Mouse (Mus musculus): Measurements from ENCODE around the gene Mgat5.

The Mgat5 gene

GRCm38 (mm10) chr1:127459576-127459975 lies 254.8 kb downstream of the Mgat5 start:
- CTCF ChIA-PET: interaction anchor here (0.6 to 1.6 kb wide), 18 partner anchors 10 to 466 kb away, joined by 3 to 9 read pairs (median 4); partner anchors contain the start of gene Mgat5 (in 2 of the 4)

GRCm38 (mm10) chr1:127461017-127461416 lies 256.2 kb downstream of the Mgat5 start:
- CTCF ChIA-PET: interaction anchor here in 1 of 4 experiments (0.5 kb wide), 1 partner anchor 757 kb away, joined by 5 read pairs; no protein-coding TSS in a partner anchor
- POLR2A ChIA-PET: interaction anchor here in 1 of 4 experiments (0.5 kb wide), 1 partner anchor 529 kb away, joined by 4 read pairs; no protein-coding TSS in a partner anchor

More at GRCm38 (mm10) chr1:127459576-127459975, 254.8 kb downstream of the Mgat5 start:
- POLR2A ChIA-PET: interaction anchor here in 1 of 4 experiments (0.8 kb wide), 1 partner anchor 39 kb away, joined by 3 read pairs; no protein-coding TSS in a partner anchor

GRCm38 (mm10) chr1:127464041-127464440 lies 259.2 kb downstream of the Mgat5 start:
- POLR2A ChIA-PET: interaction anchor here in 1 of 4 experiments (0.7 kb wide), 1 partner anchor 222 kb away, joined by 3 read pairs; no protein-coding TSS in a partner anchor

GRCm38 (mm10) chr1:127465292-127465691 lies 260.5 kb downstream of the Mgat5 start:
- ChIA-PET CTCF (no interaction called here), POLR2A (no interaction called here)

More at GRCm38 (mm10) chr1:127464041-127464440, 259.2 kb downstream of the Mgat5 start:
- CTCF ChIA-PET: interaction anchor here in 1 of 4 experiments (0.6 kb wide), 1 partner anchor 20 kb away, joined by 4 read pairs; no protein-coding TSS in a partner anchor

DNA sequence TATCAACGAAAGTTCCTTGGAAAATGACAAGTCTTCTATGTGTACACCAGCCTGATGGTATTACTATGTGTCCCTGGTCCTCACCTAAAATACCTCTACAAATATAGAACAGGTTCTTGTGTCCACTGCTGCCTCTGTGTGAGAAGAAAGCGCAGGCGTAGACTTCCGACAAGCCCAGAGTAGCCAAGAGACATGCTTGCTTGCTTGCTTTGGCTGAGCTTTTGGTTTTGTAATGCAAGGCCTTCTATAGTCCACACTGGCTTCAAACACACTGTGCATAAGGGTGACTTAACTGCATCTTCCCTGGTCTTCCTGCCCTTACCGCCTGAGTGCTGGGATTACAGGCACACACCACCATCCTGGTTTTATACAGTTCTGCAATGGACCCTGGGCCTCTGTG lies 262.4 kb downstream of the Mgat5 start:
- CTCF ChIA-PET: interaction anchor here in 1 of 4 experiments (0.6 kb wide), 1 partner anchor 19 kb away, joined by 3 read pairs; no protein-coding TSS in a partner anchor
- POLR2A ChIA-PET: no interaction called here

DNA sequence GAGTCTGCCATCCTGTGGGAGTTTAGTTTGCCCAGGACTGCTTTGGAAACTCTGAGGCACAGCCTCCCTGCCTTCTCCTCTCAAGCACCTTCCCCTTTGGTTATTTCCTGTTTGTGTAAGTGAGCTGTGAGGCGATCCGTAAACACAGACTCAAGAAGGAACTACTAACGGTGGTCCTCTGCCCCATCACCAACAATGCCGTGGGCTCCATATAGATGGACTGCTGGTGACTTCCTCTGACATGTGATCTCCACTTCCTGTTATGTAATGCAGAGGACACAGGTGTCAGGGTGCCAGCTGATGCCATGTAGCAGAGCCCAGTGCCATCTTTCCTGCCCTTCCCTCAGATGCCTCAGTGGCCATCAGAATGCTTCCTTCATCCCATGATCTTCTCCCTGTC lies 265.4 kb downstream of the Mgat5 start:
- ChIA-PET POLR2A (interaction anchor here in 1 of 4 experiments (0.6 kb wide), 1 partner anchor 275 kb away, joined by 3 read pairs; no protein-coding TSS in a partner anchor), CTCF (no interaction called here)

GRCm38 (mm10) chr1:127475756-127476155 lies 270.9 kb downstream of the Mgat5 start:
- ChIA-PET CTCF (interaction anchor here in 1 of 4 experiments (1.3 kb wide), 1 partner anchor 9 kb away, joined by 3 read pairs; no protein-coding TSS in a partner anchor), POLR2A (interaction anchor here in 1 of 4 experiments (1.1 kb wide), 1 partner anchor 9 kb away, joined by 3 read pairs; no protein-coding TSS in a partner anchor)

DNA sequence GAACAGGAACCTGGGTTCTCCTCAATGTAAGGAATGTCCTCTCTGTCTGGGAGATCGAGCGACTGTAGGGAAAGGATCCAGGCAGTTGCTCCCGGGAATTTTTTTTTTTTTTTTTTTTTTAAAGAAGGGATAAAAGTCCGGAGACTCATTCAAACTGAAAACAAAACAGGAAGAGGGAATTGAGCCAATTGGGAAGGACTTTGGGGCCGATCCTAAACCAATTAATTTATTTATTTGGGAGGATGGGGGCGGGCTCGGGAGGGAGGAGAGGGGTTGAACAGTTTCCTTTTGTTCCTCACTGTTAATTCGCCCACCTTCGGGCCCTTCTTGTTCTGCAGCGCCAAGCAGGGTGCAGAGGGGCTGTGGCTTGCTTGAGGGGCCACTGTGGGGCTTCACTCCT lies 278.1 kb downstream of the Mgat5 start:
- ChIA-PET POLR2A (interaction anchor here in 2 of 4 experiments (0.6 to 0.7 kb wide), 2 partner anchors 44 to 793 kb away, joined by 4 to 6 read pairs; no protein-coding TSS in a partner anchor), CTCF (no interaction called here)

DNA sequence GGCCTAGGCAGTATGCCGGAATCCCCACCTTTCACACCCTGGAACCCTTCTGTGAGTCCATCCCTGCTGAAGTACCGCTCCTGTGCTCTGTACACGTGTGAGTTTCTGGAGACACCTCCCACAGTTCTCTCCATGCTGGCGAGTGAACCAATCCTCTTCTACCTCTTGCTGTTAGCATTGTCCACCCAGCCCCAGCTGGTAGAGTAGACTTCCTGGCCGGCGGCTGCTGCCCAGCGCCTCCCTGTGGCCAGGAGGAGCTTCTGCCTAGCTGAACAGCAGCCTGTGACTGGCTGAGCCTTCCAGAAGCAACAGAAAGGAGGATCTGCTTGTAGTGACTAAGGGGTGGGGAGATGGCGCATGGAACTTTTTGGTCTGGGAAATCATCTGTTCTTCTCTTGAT lies 279.4 kb downstream of the Mgat5 start:
- POLR2A ChIA-PET: interaction anchor here in 3 of 4 experiments (0.6 to 1.5 kb wide), 8 partner anchors 8 to 673 kb away, joined by 3 to 5 read pairs (median 3); partner anchors contain the start of genes Ccnt2 (in 1 of the 3) and Mgat5 (in 1 of the 3)
- CTCF ChIA-PET: interaction anchor here (0.5 to 2.8 kb wide), 17 partner anchors 8 to 531 kb away, joined by 3 to 7 read pairs (median 3); no protein-coding TSS in a partner anchor

- ChIA-PET CTCF (interaction anchor here (0.5 to 2.8 kb wide), 20 partner anchors 9 to 1803 kb away, joined by 3 to 10 read pairs (median 3); no protein-coding TSS in a partner anchor), POLR2A (interaction anchor here in 3 of 4 experiments (0.6 to 1.5 kb wide), 8 partner anchors 9 to 289 kb away, joined by 3 to 5 read pairs (median 3); partner anchors contain the start of genes Ccnt2 (in 1 of the 3) and Mgat5 (in 1 of the 3))
These were observed 280.0 kb downstream of the Mgat5 start for GRCm38 (mm10) chr1:127484826-127485225.

GRCm38 (mm10) chr1:127487161-127487560 lies 282.3 kb downstream of the Mgat5 start:
- POLR2A ChIA-PET: no interaction called here
- CTCF ChIA-PET: interaction anchor here in 2 of 4 experiments (0.8 to 1.2 kb wide), 2 partner anchors 13 to 250 kb away, joined by 3 to 4 read pairs; no protein-coding TSS in a partner anchor

DNA sequence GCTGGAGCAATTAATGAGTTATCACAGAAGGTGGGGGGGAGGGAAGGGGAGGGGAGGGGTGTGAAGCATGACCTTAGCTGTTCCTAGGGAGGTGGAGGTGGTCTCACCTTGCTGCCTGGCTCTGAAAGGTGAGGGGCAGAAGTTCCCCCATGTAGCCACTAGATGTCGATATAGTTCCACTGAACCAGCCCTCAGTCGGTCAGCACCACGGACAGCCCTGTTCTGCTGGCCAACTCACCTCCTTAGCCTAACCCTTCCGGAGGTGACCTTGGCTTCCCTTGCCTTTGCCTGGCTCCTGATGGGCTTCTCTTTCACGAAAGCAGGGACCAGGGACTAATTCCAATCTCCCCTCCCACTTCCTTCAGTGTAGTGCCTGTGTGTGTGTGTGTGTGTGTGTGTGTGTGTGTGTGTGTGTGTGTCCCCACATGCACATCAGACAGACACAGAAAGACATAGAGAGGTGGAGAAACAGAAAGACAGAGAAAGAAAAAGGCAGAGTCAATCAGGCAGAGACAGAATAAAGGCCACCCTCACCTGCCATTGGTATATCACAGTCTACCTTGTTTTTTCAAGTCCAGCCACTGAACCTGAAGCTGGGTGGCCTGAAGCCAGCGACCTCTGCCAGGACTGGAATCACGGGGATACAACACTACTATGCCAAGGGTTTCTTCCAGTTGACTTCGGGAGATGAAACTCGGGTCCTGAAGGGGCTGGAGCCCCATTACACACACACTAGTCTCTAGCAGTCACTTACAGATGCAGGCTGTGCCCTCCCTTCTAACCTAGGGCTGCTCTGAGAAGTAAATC lies 292.1 kb downstream of the Mgat5 start:
- CTCF ChIA-PET: interaction anchor here (0.6 to 1.4 kb wide), 17 partner anchors 12 to 1051 kb away, joined by 3 to 6 read pairs (median 3); partner anchors contain the start of gene Tmem163 (in 2 of the 4)
- POLR2A ChIA-PET: no interaction called here

DNA sequence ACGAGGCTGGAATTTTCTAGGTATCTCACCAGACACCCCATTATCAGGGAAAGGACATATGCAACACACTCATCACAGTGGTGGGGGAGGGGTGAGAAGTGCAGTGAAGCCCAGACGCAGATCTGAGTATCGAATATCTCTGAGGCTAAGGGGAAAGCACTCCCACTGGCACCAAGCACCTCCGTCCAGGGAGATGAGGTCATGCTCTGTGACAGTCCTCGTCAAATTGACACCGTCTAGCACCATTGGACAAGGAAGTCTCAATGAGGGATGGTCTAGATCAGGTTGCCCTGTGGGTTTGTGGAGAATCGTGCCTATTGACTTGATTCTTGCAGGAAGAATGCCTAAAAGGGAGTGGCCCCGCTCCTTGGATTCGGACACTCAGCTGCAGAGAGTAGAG lies 293.9 kb downstream of the Mgat5 start:
- CTCF ChIA-PET: interaction anchor here (0.6 to 3.5 kb wide), 13 partner anchors 9 to 468 kb away, joined by 3 to 15 read pairs (median 5); partner anchors contain the start of gene Tmem163 (in 1 of the 4)
- POLR2A ChIA-PET: interaction anchor here in 2 of 4 experiments (0.6 to 1.9 kb wide), 4 partner anchors 12 to 275 kb away, joined by 3 to 7 read pairs (median 3); partner anchors contain the start of gene Ccnt2 (in 1 of the 2)

GRCm38 (mm10) chr1:127500219-127500618 lies 295.4 kb downstream of the Mgat5 start:
- ChIA-PET POLR2A (interaction anchor here in 3 of 4 experiments (0.6 to 1.9 kb wide), 6 partner anchors 11 to 1819 kb away, joined by 3 to 7 read pairs (median 3); partner anchors contain the start of gene Ccnt2 (in 1 of the 3)), CTCF (interaction anchor here (0.5 to 3.5 kb wide), 40 partner anchors 8 to 1092 kb away, joined by 3 to 15 read pairs (median 4); partner anchors contain the start of genes Tmem163 (in 3 of the 4) and Cxcr4 (in 1 of the 4))

- ChIA-PET CTCF (interaction anchor here (0.7 to 3.5 kb wide), 24 partner anchors 10 to 573 kb away, joined by 3 to 15 read pairs (median 4); partner anchors contain the start of gene Tmem163 (in 2 of the 4)), POLR2A (interaction anchor here in 2 of 4 experiments (0.7 to 2.0 kb wide), 3 partner anchors 272 to 1820 kb away, joined by 3 to 7 read pairs (median 5); partner anchors contain the start of gene Ccnt2 (in 1 of the 2))
These were observed 295.9 kb downstream of the Mgat5 start for GRCm38 (mm10) chr1:127500701-127501100.

GRCm38 (mm10) chr1:127507042-127507650 lies 302.3 kb downstream of the Mgat5 start:
- ChIA-PET POLR2A (interaction anchor here in 3 of 4 experiments (0.5 to 2.1 kb wide), 16 partner anchors 16 to 910 kb away, joined by 3 to 8 read pairs (median 4); partner anchors contain the start of genes Ccnt2 (in 2 of the 3), Dars (in 1 of the 3), Mcm6 (in 1 of the 3) and Rab3gap1 (in 1 of the 3)), CTCF (interaction anchor here in 3 of 4 experiments (0.7 to 1.4 kb wide), 3 partner anchors 8 to 312 kb away, joined by 3 to 7 read pairs (median 3); no protein-coding TSS in a partner anchor)

DNA sequence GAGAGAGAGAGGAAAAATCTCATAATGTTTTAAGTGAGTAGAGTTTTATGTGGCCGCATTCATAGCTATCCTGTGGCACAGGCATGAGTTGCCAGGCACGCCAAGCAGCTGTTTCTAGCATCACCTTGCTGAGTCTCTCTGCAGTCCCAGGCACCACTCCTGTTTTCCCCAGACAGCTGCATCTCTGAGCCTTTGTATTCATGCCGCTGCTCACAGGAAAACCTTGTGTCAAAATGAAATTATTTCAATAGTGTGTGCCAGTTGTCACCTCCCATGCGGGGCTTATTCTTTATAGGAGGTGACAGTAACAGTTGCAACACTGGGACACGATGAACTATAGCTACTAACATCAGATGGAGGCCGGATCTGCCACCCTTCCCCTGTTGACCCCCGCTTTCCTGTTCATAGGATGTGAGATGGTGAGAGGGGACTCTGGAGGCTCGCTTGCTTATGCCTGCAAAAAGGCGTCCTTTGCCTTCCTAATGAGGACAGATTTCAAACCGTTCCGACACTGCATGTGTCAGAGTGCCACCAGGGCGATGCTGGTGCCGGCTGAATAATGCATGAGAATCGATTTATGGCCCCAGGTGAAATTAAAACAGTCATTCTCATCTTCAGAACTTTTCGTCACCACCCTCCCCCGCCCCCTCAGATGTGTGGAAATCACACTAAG lies 303.4 kb downstream of the Mgat5 start:
- ChIA-PET POLR2A (interaction anchor here in 3 of 4 experiments (0.5 to 2.1 kb wide), 13 partner anchors 15 to 1948 kb away, joined by 3 to 8 read pairs (median 4); partner anchors contain the start of genes Ccnt2 (in 1 of the 3), Dars (in 1 of the 3), Mcm6 (in 1 of the 3) and Rab3gap1 (in 1 of the 3)), CTCF (interaction anchor here in 3 of 4 experiments (0.6 to 1.4 kb wide), 5 partner anchors 9 to 722 kb away, joined by 3 to 7 read pairs (median 7); no protein-coding TSS in a partner anchor)

Measured in embryonic stem cell, embryonic (primary cell).